Mouse (Mus musculus) spleen, postnatal 4 days (tissue): Measurements from ENCODE around the gene Patj.
"Not testable (repeated sequence)": the region's sequence is repeated elsewhere in the genome, so short reads cannot be mapped to it uniquely, and the experiment has no call there.

Experiments
- DNase-seq, 2 experiments: peaks; one replicate each; pipeline ENCODE4 v3.0.0; 2022; ENCODE audit warnings: low spot score in 2 of 2

Gene Patj

DNA sequence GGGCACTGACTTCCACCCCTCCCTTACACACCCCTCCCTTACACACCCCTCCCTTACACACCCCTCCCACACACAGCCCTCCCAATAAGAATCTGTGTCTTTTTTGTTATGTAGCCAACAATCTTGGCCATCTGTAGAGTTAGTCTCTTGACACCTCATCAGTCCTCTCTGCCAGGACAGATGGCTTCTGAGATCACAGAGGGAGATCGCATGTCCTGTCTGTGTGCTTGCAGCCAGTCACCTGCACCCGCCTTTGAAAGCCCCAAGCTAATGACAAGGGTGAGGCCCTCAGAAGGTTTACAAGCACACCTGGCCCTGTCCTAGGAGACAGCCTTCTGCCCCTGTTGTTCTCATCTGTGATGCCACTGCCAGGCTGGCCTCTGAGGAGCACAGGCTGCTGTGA lies 258.8 kb downstream of the Patj start:
- peak in 1 of 2 experiments; percentile 37 for DNase-seq

DNA sequence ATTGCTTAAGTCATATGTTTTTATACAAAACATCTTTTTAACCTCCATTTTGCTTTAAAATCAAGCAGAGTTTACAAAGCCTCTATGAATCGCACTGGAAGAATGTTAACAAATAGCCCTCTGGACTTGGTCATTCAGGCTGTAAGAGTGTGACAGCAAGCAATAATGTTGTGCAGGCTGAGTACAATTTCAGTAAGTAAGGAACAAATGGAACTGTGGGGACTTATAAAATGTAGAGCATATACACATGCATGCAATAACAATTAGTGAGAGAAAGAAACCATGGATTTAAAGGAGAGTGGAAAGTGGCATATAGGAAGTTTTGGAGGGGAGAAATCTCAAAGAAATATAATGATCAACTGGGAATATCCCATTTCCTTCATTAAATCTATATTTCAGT lies 261.2 kb downstream of the Patj start:
- no peak for DNase-seq

DNA sequence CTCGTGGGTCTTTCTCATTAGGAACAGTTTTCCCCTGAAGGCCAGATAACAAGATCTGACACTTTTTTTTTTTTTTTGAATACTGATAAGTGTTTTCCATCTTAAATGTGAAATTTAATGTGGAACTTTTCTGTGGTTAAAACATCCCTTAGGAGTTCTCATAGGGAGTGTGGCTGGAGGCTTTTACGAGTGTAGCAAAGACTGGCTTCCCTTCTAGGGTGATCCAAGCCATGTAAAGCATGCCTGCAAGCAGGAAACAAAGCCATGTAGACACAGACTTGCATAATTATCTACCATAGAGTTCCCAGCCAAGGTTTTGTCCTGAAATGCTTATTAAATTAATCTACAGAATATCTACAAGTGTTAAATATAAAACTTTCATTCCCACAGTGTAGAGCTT lies 263.4 kb downstream of the Patj start:
- no peak for DNase-seq

DNA sequence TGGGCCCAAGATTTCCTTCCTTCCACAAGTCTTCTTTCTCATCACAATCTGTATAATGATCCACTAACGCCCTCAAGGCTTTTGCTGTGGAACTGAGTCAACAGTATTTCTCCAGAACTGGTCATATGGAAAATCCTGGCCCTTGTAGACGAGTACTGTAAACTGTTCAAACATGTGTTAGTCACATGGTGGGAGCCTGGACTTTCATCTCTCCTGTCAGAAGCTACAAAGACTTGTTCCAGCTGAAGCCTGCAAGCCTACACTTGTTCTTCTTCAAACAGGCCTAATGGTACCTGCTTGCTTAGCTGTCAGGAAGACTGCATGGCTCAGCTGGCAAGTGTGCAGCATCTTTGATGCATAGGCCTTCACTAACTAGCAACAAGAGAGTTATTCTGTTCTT lies 264.9 kb downstream of the Patj start:
- no peak for DNase-seq

DNA sequence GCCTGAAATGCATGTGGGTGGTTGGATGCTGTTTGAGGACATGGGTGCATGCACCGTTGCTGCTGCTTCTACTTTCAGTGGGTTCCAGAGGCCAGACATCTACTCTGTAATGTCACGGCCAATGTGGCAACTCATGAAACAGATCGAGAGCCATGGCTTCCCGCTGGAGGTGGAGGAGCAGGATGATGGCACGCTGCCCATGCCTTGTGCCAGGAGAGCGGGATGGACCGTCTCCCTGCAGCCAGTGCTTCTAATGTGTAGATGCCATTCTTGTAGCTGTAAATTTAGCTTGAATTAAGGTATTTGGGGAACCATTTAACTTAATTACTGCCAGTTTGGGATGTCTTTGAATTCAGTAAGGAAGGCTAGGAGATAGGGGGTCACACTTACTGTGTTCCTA lies 270.3 kb downstream of the Patj start:
- no peak for DNase-seq

DNA sequence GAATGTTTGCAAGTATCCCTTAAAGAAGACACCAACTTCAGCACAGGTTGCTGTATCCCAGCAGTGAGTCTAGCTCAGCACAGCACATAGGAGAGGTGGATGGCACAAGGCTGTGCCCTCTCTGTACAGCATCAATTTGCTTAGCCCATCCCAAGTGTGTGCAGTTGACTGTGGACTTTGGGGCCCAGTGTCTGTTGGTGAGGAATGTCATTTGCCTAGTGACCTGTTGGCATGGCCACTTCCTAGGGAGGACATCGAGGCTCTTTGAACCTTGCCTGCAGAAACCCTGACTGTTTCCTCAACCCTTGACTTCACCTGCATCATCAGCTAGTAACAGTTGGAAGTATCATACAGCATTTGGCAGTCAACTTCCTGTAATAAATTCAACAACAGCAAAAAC lies 270.9 kb downstream of the Patj start:
- no peak for DNase-seq

DNA sequence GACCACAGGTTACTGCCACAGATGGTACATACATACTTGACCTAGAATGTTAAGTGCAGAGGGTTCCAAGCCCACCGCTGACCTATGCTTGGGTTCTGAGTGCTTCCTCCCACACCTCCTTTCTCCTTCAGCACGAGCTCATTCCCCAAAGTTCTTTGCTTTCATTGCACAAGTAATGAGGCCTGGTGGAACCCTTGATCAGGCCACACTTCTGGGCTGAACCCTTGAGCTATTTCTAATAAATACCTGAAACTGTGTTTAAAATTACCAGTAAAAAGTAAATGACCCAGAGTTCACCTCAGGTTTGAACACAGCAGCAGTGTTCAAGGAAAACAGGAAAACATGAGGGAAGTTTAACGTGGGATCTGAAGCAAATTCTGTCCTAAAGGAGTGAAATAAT lies 271.4 kb downstream of the Patj start:
- no peak for DNase-seq

DNA sequence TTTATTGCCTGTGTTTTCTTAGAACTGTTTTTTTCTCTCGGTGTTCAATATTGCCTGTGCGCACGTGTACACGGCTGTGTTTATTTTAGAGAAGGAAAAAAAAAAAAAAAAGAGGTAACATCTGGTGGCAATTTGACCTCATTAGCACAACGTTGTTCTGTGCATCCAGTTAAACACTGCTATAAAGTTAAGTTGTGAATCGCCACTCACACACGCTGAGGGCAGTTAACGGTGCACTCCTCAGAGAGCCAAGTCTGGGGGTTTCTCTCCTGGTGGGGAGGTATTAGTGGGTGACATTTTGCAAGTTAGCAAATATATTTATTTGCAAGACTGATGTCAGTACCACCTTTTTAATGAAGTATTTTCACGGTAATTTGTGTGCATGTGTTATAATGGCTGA lies 281.9 kb downstream of the Patj start:
- DNase-seq = no peak

DNA sequence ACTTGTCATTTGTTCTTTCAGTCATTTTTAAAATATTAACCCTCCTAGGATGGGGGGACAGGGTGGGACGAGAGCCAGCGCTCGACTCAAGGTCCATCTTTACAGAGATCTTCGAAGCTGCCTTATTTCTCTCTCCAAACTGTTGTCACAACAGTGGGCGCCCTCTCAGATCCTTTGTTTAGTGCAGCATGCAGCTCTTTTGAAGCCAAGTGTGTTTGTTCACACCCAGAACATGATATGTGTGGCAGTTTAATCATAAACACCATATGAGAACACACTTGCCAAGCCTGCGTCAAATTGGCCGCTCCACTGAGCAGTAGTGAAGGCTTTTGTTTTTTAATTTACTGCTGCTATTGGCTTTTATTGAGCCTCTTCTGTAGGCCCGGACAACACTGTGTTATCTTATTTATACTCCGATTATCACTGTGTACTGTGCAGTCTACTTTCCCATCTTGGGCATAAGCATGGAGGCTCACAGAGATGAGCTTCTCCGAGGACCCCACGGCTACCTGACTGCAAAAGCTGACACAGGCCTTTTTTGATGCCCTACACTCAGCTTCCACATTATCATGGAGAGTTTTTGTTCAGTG lies 291.2 kb downstream of the Patj start:
- DNase-seq = no peak

DNA sequence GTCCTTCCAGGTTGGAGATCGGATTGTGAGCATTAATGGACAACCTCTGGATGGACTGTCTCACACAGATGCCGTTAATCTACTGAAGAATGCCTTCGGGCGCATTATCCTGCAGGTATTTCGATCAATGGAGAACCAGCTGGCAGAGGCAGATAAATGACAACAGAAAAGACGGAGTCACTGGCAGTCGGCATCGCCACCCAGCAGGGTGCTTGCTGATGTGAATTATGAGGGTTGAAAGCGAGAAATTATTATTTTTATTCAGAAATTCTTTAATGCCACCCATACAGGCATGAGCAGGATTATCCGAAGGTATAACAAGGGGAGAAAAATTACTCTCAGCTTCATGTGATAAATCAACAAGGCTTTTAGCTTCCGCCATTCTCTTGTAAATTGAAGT lies 292.5 kb downstream of the Patj start:
- no peak for DNase-seq

DNA sequence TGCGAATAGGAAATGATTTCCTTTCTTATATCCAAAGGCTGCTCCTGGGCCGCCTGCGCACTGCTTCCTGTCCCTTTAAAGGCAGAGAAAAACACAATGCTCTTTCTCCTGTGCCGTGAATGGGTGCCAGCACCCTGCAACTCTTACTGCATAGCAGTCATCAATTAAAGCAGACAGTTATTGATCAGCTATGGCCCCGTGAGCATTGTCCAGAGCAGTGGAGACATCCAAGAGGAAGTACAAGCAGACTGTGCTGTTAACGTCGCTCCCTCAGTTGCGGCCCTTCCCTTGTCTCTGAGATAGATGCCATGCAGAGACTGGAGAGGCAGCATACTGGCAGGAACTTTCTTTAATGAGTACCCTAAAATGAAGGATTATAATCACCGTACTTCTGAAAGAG lies 292.9 kb downstream of the Patj start:
- DNase-seq = no peak

DNA sequence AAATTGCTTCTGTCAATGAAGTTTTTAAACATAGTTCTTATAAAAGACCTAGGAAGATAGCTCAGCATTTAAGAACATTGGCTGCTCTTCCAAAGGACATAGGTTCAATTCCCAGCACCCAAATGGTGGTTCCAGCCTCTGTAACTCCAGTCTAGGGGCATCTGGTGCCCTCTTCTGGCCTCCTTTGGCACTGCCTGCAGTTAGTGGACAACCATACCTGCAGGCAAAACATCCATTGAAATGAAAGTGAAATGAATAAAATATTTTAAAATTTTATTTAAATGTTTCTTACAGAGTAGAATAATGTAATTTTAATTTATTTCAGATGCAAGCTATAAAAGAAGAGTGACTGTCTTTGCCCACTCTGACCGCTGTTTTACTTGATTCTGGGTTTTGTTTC lies 294.4 kb downstream of the Patj start:
- DNase-seq = no peak

DNA sequence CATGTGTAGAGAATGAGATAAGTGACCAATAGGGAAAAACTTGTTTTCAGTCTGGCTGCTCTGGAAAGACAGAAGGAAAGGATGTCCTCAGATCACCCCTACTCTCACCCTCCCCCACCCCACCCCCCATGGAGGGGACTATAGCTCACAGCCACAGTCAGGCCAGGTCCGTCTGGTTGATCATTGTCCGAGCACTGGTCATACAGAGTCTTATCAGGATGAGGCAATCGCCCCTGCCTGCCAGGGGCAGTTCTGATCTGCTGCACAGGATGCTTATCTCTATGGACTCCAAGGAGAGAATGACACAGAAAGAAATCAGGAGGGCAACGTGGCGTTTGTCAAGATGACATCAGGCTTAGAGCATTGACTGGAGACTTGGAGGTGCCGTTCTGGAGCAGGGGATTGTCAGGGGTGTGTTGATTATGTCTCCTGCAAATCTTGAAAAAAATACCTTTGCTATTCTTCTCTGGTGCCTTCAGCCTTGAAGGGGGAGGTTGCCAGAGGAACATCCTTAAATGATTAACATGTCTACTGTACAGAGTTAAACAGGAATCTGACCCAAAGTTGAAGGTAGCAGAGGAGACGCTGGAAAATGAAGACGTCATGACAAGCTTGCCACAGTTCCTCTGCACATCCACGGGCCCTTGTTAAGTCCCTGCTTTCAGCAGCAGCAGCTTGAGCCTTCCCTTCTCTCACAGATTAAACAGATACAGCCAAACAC lies 298.0 kb downstream of the Patj start:
- DNase-seq = no peak

DNA sequence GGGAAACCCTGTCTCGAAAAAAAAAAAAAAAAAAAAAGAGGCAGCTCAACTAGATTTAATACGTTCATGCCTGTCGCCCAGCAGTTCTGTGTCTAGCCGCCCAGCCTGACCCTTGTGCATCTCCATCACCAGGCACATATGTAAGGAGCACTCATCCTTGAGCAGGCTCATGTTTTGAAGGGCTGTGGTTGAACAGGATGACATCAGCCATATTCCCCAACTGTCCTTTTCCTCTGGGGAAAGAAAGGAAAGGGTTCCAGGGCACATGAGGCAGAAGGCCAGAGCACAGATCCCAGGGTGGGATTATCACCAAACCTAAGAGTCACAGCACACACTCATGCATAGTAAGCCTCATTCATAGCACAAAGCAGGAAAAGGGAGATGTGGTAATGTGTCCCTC lies 302.3 kb downstream of the Patj start:
- no peak for DNase-seq

DNA sequence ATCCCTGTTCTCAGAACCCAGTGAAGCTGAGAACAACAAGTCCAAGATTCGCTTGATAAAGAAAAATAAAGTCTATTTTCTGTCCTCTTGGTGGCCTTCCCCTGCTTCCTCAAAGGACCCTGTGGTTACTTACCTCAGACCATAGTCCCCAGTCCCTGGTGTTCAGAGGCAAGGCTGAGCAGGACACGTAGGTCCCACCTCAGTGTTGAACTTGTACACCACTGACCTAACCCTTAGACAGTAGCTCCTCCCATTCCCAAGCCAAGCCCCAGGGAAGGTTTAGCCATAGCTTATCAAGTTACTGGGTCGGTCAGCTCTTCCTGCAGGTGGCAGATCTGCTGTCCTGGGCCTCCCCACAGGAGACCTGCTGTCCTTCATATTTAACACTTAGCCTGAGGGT lies 303.3 kb downstream of the Patj start:
- DNase-seq = no peak

DNA sequence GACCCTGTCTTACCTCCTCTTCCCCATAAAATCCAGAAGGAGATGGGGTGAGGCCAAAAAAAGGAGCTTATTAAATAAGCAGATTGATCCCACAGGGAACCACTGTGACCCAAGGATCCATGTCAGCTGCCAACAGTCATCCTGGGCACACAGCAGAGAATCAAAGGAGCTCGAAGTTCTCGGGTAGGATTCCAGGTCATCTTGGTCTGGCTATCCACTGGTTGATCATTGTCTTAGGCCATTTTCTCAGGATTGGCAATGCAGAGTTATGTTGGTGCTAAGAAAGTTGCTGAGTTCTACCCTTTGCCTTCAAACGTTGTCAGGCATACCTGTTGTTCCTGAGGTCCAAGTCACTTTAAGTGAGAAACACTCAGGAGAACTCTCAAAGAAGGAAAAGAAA lies 304.6 kb downstream of the Patj start:
- DNase-seq = no peak

DNA sequence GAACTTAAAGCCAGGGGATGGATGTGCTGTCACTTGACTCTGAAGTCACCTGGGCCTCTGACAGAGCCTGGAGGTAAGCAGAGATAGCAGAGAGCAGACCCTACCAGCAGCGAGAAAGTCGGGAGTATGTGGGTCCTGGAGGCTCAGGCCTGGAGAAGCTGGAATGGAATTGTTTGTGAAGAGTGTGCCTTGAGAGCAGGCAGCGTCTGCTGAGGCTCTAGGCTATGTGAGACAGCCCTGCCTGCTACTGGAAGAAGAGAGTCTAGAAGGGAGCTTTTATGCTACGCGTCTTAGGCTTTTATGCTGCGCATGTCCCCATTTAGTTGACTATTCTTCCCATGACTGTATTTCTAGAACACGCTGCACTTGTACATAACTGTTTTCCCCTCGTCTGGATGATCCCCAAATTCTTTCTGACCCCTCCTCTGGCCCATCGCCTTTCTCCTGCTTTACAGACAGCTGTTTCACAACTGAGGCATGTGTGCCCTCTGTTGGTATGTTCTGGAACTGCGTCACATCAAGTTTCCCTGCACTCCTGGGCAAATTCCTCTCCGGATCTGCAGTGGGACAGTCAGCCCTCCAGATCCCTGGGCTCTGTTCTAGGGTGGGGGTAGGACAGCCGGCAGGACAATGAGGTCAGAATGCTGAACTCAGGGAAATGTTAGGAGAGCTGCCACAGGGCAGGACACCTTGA lies 306.8 kb downstream of the Patj start:
- peak in 1 of 2 experiments; percentile 66 for DNase-seq

DNA sequence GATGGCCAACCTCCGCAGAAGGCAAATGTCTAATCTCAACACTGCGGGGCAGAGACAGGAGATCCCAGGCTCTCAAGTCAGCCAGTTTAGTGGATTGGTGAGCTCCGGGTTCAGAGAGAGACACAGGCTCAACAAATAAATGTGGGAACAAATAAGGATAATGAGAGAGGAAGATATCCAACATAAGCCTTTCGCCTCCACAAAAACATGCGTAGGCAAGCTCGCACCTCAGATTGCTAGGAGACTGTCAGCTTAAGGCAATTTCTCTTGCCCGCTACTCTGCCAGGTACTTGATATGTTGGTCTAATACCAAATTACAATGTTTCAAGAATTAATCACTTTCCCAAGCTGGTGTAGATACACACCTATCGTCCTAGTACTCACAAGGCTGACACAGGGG lies 315.3 kb downstream of the Patj start:
- DNase-seq = no peak

DNA sequence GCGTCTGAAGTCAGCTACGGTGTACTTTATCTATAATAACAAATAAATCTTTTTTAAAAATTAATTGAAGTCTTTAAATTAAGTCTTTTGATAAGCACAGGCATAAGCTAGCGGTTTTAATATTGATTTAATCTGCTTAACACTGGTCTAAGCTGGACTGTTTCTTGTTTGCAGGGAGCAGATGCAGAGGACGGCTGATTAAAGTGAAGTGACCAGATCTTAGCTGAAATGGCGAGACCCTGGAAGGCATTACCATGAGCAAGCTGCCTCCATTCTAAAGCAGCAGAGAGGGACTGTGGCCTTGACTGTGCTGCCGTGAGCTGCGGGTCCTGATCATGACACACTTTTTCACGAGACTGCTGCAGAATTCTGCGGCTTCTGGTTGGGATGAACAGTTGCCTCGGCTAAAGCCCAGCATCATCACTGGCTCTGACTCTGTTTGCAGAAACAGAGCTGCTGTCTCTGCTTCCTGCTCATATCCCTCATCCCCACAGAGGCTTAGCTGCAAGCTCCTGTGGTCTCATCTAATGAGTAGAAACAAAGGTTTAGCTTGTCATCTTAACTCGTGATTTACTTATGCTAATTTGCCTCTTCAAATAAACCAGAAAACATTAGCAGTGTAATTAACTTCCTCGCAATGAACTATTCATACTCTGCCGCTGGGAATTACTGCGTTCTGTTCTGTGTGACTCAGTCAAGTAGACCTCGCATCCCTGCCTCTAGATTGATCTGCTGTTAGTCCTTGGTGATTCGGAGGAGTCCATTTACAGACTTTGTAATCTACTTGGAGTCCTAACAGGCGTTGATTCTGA lies 322.4 kb downstream of the Patj start:
- DNase-seq = no peak

DNA sequence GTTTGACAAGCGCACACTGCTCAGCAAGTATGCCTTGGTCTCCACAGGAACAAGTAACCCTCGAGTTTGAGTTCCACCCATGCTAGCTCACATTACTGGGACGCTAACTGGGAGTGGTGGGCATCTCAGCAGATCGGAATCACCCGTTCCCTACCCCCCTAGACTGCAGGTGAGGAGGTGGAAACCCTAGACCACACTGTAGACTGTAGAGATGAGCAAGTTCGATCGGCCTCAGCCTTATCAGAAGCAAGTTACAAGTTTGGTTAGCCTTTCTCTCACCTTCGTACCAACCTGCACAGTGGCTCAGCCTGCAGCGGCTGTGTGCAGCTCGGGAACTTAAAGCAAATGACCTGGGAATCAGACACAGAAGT lies 322.9 kb downstream of the Patj start:
- DNase-seq = no peak

DNA sequence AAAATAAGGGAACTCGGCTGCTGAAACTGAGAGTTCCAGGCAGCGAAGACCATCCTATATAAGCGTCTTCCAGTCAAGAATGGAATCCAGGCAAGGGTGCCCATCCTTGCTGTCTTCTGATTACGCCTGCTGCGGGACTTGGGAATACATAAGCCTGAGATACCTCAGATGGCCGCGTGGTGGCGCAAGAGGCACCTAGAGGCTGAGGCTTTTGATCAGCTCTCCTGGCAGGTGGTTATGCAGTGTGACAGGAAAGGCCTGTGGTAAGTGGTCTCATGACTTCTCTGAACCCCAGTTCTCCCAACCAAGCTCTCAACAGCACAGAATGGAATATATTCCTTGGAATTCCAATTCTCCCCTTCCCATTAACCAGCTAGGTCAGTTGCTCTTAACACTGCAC lies 326.9 kb downstream of the Patj start:
- peak; percentile 37 to 76 for DNase-seq

DNA sequence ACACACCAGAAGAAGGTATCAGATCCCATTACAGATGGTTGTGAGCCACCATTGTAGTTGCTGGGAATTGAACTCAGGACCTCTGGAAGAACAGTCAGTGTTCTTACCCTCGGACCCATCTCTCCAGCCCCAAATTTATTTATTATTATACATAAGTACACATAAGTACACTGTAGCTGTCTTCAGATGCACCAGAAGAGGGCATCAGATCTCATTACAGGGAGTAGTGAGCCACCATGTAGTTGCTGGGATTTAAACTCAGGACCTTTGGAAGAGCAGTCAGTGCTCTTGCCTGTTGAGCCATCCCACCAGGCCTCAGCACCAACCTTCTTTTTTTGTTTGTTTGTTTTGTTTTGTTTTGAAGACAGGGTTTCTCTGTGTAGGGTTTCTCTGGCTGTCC lies 329.1 kb downstream of the Patj start:
- not testable (repeated sequence) for DNase-seq

DNA sequence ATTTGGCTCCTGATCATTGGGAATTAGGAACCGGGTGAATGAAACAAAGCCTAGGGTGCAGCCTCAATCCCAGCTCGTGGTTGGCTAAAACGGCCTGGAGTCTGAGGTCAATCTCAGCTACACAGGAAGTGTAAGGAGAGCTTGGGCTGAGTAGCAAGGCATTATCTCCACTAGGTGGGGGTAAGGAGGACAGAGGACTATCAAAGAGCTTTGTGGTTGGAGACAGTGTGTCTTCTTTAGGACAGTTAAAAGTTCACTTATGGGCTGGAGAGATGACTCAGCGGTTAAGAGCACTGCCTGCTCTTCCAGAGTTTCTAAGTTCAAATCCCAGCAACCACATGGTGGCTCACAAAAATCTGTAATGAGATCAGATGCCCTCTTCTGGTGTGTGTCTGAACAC lies 329.9 kb downstream of the Patj start:
- no peak for DNase-seq
